Mouse (Mus musculus) limb, embryonic 12.5 days (tissue): ENCODE data around the gene Ddx20. TPM values are rescaled to one million over a fixed set of nuclear protein-coding genes. Genes with fewer than 3 reads are reported as not detected.
A peak's percentile ranks its signal among the peaks of the same experiment; 100 is the strongest.

Experiments
- ATAC-seq: fragments of 200-750 bp; cut with Nextera tagmentation; 2 replicates; pipeline ENCODE4 v1.8.0; 2017; ENCODE audit warnings: low read depth, moderate TSS enrichment; ENCODE audit not compliant: insufficient number of reproducible peaks, insufficient read depth, low FRiP score, low TSS enrichment
- H3K27ac ChIP-seq: fragments of 300-500 bp; sonication (generic); 2 replicates; pipeline ENCODE4 v1.5.1; 2016; ENCODE audit warnings: mild to moderate bottlenecking, moderate library complexity
- H3K27me3 ChIP-seq: fragments of 300-500 bp; sonication (generic); 2 replicates; pipeline ENCODE4 v1.6.1; 2016; ENCODE audit warnings: mild to moderate bottlenecking, moderate library complexity
- H3K36me3 ChIP-seq: fragments of 300-500 bp; sonication (generic); 2 replicates; pipeline ENCODE4 v1.6.1; 2016; ENCODE audit warnings: mild to moderate bottlenecking, moderate library complexity
- H3K4me1 ChIP-seq: fragments of 300-500 bp; sonication (generic); replicated peaks from 2 replicates; pipeline ENCODE4 v1.6.1; 2016
- H3K4me2 ChIP-seq: fragments of 300-500 bp; sonication (generic); 2 replicates; pipeline ENCODE4 v1.6.1; 2016; ENCODE audit warnings: mild to moderate bottlenecking, moderate library complexity
- H3K4me3 ChIP-seq: fragments of 300-500 bp; sonication (generic); replicated peaks from 2 replicates; pipeline ENCODE4 v1.5.1; 2016; ENCODE audit warnings: mild to moderate bottlenecking
- H3K9ac ChIP-seq: fragments of 300-500 bp; sonication (generic); replicated peaks from 2 replicates; pipeline ENCODE4 v1.6.1; 2016; ENCODE audit warnings: mild to moderate bottlenecking, moderate library complexity
- H3K9me3 ChIP-seq: fragments of 300-500 bp; sonication (generic); 2 replicates; pipeline ENCODE4 v1.6.1; 2016; ENCODE audit warnings: mild to moderate bottlenecking, moderate library complexity
- WGBS: fragments of 180-500 bp; shearing (Covaris S2); methylation state at CpG from one replicate; pipeline ENCODE4 v1.1.7; 2016; 5-methylcytosine and 5-hydroxymethylcytosine counted together
- polyA plus RNA-seq: library from polyadenylated mRNA; unstranded; fragments of >200 nt; fragmentation: Nextera tagmentation; extraction: Ambion mirVana; gene quantifications from 2 replicates; pipeline ENCODE4 v1.2.1, GENCODE M21; 2016

Ddx20 gene
- polyA plus RNA-seq, 1 experiment from 2014 or later, result 47.4 TPM

- Histone ChIP-seq H3K27ac (no peak overlapping the region), H3K4me2 (no peak overlapping the region), H3K9me3 (no peaks in the 10 kb centered on the region), H3K9ac (no peak overlapping the region), H3K36me3 (no peaks in the 10 kb centered on the region), H3K4me3 (no peak overlapping the region), H3K27me3 (peaks cover 48% of the 10 kb centered on the region), H3K4me1 (no peaks in the 10 kb centered on the region; the same call in 1 of the 2 replicates)
- 77% methylated on average over 14 of the region's 14 CpGs for WGBS
- ATAC-seq, result no peak
These were observed 6.1 kb upstream of the Ddx20 start for GRCm38 (mm10) chr3:105693327-105694080.

GRCm38 (mm10) chr3:105688536-105688935 is 1.2 kb upstream of the Ddx20 start:
- 89% methylated on average over 2 of the region's 2 CpGs for WGBS
- Histone ChIP-seq H3K4me1 (peaks cover 9% of the 10 kb centered on the region), H3K9me3 (no peaks in the 10 kb centered on the region), H3K27ac (no peak overlapping the region), H3K36me3 (peaks cover 14% of the 10 kb centered on the region), H3K27me3 (0 out of 2 replicates have a peak, but pooled peaks cover 4% of the 10 kb centered on the region), H3K4me2 (no peak overlapping the region), H3K4me3 (no peak overlapping the region), H3K9ac (no peak overlapping the region)
- ATAC-seq, result no peak

GRCm38 (mm10) chr3:105686394-105687323 is 715 bp downstream of the Ddx20 start:
- WGBS, result 7% methylated on average over 57 of the region's 60 CpGs
- peak overlapping the region; percentile 76 for H3K27ac ChIP-seq
- H3K4me2 ChIP-seq, result peak overlapping the region; percentile 71
- H3K27me3 ChIP-seq, result no peaks in the 10 kb centered on the region
- H3K9ac ChIP-seq, result peak overlapping the region; percentile 94
- no peaks in the 10 kb centered on the region for H3K9me3 ChIP-seq
- peaks cover 9% of the 10 kb centered on the region for H3K4me1 ChIP-seq
- H3K36me3 ChIP-seq, result peaks cover 30% of the 10 kb centered on the region
- peak; percentile 75 for ATAC-seq
- H3K4me3 ChIP-seq, result peak overlapping the region; percentile 94

GRCm38 (mm10) chr3:105680346-105680745 is 7.0 kb downstream of the Ddx20 start:
- Histone ChIP-seq H3K4me1 (no peaks in the 10 kb centered on the region), H3K4me3 (no peak overlapping the region), H3K27me3 (no peaks in the 10 kb centered on the region), H3K4me2 (no peak overlapping the region), H3K27ac (no peak overlapping the region), H3K36me3 (peaks cover 68% of the 10 kb centered on the region), H3K9ac (no peak overlapping the region), H3K9me3 (no peaks in the 10 kb centered on the region)
- 91% methylated on average over 7 of the region's 7 CpGs for WGBS
- ATAC-seq, result no peak

GRCm38 (mm10) chr3:105675932-105676331 is 11.4 kb downstream of the Ddx20 start:
- no peak overlapping the region for H3K4me2 ChIP-seq
- 51% methylated on average over 2 of the region's 2 CpGs for WGBS
- H3K27me3 ChIP-seq, result no peaks in the 10 kb centered on the region
- H3K4me3 ChIP-seq, result no peak overlapping the region
- no peaks in the 10 kb centered on the region for H3K9me3 ChIP-seq
- H3K36me3 ChIP-seq, result peaks cover 34% of the 10 kb centered on the region
- no peak overlapping the region for H3K27ac ChIP-seq
- H3K9ac ChIP-seq, result no peak overlapping the region
- no peaks in the 10 kb centered on the region for H3K4me1 ChIP-seq
- no peak for ATAC-seq

- Histone ChIP-seq H3K9ac (no peak overlapping the region), H3K27me3 (no peaks in the 10 kb centered on the region), H3K4me3 (no peak overlapping the region), H3K27ac (no peak overlapping the region), H3K4me2 (no peak overlapping the region), H3K36me3 (peaks cover 24% of the 10 kb centered on the region), H3K4me1 (no peaks in the 10 kb centered on the region), H3K9me3 (no peaks in the 10 kb centered on the region)
- ATAC-seq, result 0 out of 2 replicates have a peak, but pooled peaks have one; percentile 52
- WGBS, result 22% methylated on average over 7 of the region's 7 CpGs
These were observed 12.7 kb downstream of the Ddx20 start for GRCm38 (mm10) chr3:105674595-105675218.

GRCm38 (mm10) chr3:105670801-105671200 is 16.6 kb downstream of the Ddx20 start:
- no peak overlapping the region for H3K27ac ChIP-seq
- WGBS, result 93% methylated on average over 1 of the region's 1 CpGs
- no peak overlapping the region for H3K9ac ChIP-seq
- H3K4me2 ChIP-seq, result no peak overlapping the region
- no peak overlapping the region for H3K4me3 ChIP-seq
- H3K9me3 ChIP-seq, result no peaks in the 10 kb centered on the region
- ATAC-seq, result no peak
- H3K27me3 ChIP-seq, result no peaks in the 10 kb centered on the region
- H3K4me1 ChIP-seq, result no peaks in the 10 kb centered on the region
- H3K36me3 ChIP-seq, result no peaks in the 10 kb centered on the region

- no peak for ATAC-seq
- no peak overlapping the region for H3K9ac ChIP-seq
- H3K9me3 ChIP-seq, result no peaks in the 10 kb centered on the region
- no peak overlapping the region for H3K4me2 ChIP-seq
- H3K27me3 ChIP-seq, result no peaks in the 10 kb centered on the region
- no peak overlapping the region for H3K27ac ChIP-seq
- no peak overlapping the region for H3K4me3 ChIP-seq
- no peaks in the 10 kb centered on the region for H3K4me1 ChIP-seq
- WGBS, result 78% methylated on average over 3 of the region's 3 CpGs
- H3K36me3 ChIP-seq, result no peaks in the 10 kb centered on the region
These were observed 17.6 kb downstream of the Ddx20 start for GRCm38 (mm10) chr3:105669776-105670175.

GRCm38 (mm10) chr3:105668161-105668560 is 19.2 kb downstream of the Ddx20 start:
- no peak overlapping the region for H3K27ac ChIP-seq
- 39% methylated on average over 9 of the region's 9 CpGs for WGBS
- no peaks in the 10 kb centered on the region for H3K27me3 ChIP-seq
- H3K9ac ChIP-seq, result no peak overlapping the region
- no peak for ATAC-seq
- no peak overlapping the region for H3K4me2 ChIP-seq
- H3K4me1 ChIP-seq, result no peaks in the 10 kb centered on the region
- no peak overlapping the region for H3K4me3 ChIP-seq
- H3K36me3 ChIP-seq, result no peaks in the 10 kb centered on the region
- no peaks in the 10 kb centered on the region for H3K9me3 ChIP-seq

- Histone ChIP-seq H3K4me1 (no peaks in the 10 kb centered on the region), H3K27ac (no peak overlapping the region), H3K27me3 (no peaks in the 10 kb centered on the region), H3K4me2 (no peak overlapping the region), H3K4me3 (no peak overlapping the region), H3K9ac (no peak overlapping the region), H3K36me3 (no peaks in the 10 kb centered on the region), H3K9me3 (no peaks in the 10 kb centered on the region)
- ATAC-seq, result no peak
- WGBS, result 68% methylated on average over 4 of the region's 4 CpGs
These were observed 20.3 kb downstream of the Ddx20 start for GRCm38 (mm10) chr3:105666996-105667523.
